Mouse (Mus musculus) hindbrain, embryonic 15.5 days (tissue): ENCODE measurements around the gene Ubash3b. TPM values are rescaled to one million over a fixed set of nuclear protein-coding genes. Genes with fewer than 3 reads are reported as not detected.

Experiments
- ATAC-seq: fragments of 200-750 bp; cut with Nextera tagmentation; 2 replicates; pipeline ENCODE4 v1.8.0; 2017; ENCODE audit warnings: low read depth, moderate number of reproducible peaks, moderate TSS enrichment; ENCODE audit not compliant: low FRiP score
- H3K27ac ChIP-seq: fragments of 300-500 bp; sonication (generic); replicated peaks from 2 replicates; pipeline ENCODE4 v1.5.1; 2015; ENCODE audit warnings: mild to moderate bottlenecking, inconsistent platforms
- H3K27me3 ChIP-seq: fragments of 300-500 bp; sonication (generic); 2 replicates; pipeline ENCODE4 v1.6.1; 2015; ENCODE audit warnings: control low read depth, inconsistent platforms
- H3K36me3 ChIP-seq: fragments of 300-500 bp; sonication (generic); 2 replicates; pipeline ENCODE4 v1.6.1; 2015; ENCODE audit warnings: control low read depth, inconsistent platforms
- H3K4me1 ChIP-seq: fragments of 300-500 bp; sonication (generic); replicated peaks from 2 replicates; pipeline ENCODE4 v1.6.1; 2015; ENCODE audit warnings: control low read depth, inconsistent platforms
- H3K4me2 ChIP-seq: fragments of 300-500 bp; sonication (generic); 2 replicates; pipeline ENCODE4 v1.6.1; 2015; ENCODE audit warnings: moderate library complexity, mild to moderate bottlenecking, inconsistent platforms
- H3K4me3 ChIP-seq: fragments of 300-500 bp; sonication (generic); 2 replicates; pipeline ENCODE4 v1.5.1; 2015; ENCODE audit warnings: mild to moderate bottlenecking, inconsistent platforms
- H3K9ac ChIP-seq: fragments of 300-500 bp; sonication (generic); 2 replicates; pipeline ENCODE4 v1.6.1; 2015; ENCODE audit warnings: inconsistent platforms
- H3K9me3 ChIP-seq: fragments of 300-500 bp; sonication (generic); 2 replicates; pipeline ENCODE4 v1.6.1; 2016; ENCODE audit warnings: control low read depth, inconsistent platforms
- WGBS: fragments of 180-500 bp; shearing (Covaris S2); methylation state at CpG from one replicate; pipeline ENCODE4 v1.1.7; 2015; 5-methylcytosine and 5-hydroxymethylcytosine counted together
- polyA plus RNA-seq: library from polyadenylated mRNA; unstranded; fragments of >200 nt; fragmentation: Nextera tagmentation; extraction: Ambion mirVana; gene quantifications from 2 replicates; pipeline ENCODE4 v1.2.1, GENCODE M21; 2015

Gene Ubash3b
- polyA plus RNA-seq, 1 experiment from 2014 or later = 27.3 TPM

DNA sequence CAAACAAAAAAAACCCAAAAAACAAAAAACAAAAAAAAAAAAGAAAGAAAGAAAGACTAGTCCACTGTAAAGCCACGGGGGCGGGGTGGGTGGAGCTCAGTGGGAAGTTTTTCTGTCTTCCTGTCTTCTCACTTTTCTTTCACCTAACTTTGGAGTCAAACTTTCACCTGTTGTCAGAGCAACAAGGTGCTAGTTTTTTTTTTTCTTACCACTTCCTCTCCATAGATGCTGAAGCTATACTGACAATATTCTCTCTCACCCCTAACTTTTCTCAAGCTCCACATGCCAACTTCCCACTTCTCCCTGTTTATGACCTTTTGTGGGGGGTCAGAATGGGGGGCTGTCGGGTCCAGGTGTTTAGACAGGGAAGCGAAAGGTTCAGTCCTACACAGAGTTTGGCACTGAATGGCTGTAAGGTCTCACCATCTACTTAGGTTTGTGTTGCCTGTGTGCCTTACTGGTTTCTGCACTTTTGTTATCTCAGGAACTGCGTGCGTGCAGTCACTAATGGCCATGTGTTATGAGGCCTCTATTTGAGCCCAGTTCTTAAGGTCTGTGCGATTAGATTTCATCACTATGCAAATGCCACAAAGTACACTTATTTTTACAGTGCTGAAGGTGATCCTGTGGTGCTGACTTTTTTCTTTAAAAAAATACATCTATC lies 164.2 kb downstream of the Ubash3b start:
- WGBS = 92% methylated on average over 7 of the region's 7 CpGs
- Histone ChIP-seq H3K9ac (no peak overlapping the region), H3K4me2 (no peak overlapping the region), H3K27ac (no peak overlapping the region), H3K9me3 (no peaks in the 10 kb centered on the region), H3K27me3 (no peaks in the 10 kb centered on the region), H3K4me3 (no peak overlapping the region), H3K36me3 (no peaks in the 10 kb centered on the region), H3K4me1 (peaks cover 8% of the 10 kb centered on the region; the same call in 1 of the 2 replicates)
- no peak for ATAC-seq

DNA sequence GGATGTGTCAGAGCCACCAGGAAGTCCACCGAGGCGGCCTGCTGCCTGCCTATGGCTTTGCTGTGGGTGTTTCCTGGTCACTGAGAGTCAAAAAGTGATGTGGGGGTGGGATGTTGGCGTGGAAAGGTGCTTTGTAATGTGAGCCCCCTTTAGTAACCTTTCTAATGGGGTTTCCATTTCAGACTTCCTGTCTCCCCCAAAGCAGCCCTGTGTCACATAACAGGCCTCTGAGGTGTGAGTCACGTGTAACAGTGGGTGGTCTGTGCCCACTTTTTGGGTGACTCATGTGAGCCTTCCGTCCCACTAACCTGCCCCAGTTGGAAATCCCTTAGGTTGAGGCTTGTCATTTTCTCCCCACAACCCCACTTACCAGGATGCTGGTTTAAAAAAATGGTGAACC lies 167.4 kb downstream of the Ubash3b start:
- H3K27ac ChIP-seq = no peak overlapping the region
- H3K36me3 ChIP-seq = no peaks in the 10 kb centered on the region
- no peaks in the 10 kb centered on the region for H3K27me3 ChIP-seq
- 89% methylated on average over 5 of the region's 5 CpGs for WGBS
- no peak overlapping the region for H3K9ac ChIP-seq
- no peak overlapping the region for H3K4me3 ChIP-seq
- H3K4me1 ChIP-seq = peaks cover 11% of the 10 kb centered on the region; the same call in 1 of the 2 replicates
- no peak overlapping the region for H3K4me2 ChIP-seq
- no peaks in the 10 kb centered on the region for H3K9me3 ChIP-seq
- no peak for ATAC-seq

DNA sequence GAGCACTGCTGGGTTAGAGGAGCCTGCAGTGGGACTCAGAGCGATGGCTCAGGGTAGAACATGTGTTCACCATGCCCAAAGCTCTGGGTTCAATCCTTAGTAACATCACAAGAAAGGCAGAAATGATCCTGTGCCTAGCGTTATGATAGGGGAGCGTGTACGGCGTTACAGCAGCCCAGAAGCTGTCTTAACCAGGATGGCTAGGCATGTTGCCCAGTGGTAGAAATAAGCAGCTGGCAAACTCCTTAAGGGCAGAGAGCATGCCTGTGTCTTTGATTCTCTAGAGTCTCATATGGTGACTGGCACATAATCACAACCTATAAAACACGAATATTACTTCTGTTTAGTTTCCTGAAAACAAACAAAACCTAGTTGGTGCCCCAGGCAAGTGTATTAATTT lies 170.0 kb downstream of the Ubash3b start:
- H3K4me3 ChIP-seq = no peak overlapping the region
- no peaks in the 10 kb centered on the region for H3K9me3 ChIP-seq
- no peaks in the 10 kb centered on the region for H3K36me3 ChIP-seq
- no peak overlapping the region for H3K4me2 ChIP-seq
- 66% methylated on average over 6 of the region's 6 CpGs for WGBS
- no peak overlapping the region for H3K27ac ChIP-seq
- no peak overlapping the region for H3K9ac ChIP-seq
- H3K27me3 ChIP-seq = no peaks in the 10 kb centered on the region
- peaks cover 11% of the 10 kb centered on the region; the same call in 1 of the 2 replicates for H3K4me1 ChIP-seq
- ATAC-seq = no peak

DNA sequence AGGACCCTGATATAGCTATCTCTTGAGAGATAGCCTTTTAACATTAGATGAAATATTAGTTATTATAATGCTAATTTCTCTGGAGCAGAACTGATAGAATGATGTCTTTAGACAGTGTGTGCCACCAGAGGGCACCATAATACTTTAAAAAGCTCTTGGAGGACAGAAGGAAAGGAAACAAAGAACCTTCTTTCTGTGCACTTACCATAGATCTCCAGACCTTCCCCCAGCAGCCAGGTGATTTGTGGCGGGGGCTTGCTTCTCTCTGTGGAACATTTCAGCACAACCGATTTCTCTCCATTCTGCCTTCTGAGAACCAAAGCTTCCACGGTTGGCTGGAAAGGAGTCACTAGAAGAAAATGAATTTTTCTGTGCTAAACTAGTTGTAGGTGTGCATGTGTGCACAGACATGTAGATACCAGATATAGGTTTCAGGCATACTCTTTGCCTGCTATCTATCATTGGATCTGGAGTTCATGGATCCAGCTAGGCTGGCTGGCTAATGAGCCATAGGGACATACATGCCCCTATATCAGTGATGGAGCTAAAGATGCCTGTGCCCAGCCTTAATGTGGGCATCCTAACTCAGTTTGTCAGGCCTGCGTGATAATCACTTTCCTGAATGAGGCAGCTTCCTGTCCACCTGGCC lies 171.4 kb downstream of the Ubash3b start:
- Histone ChIP-seq H3K4me3 (no peak overlapping the region), H3K4me2 (no peak overlapping the region), H3K27ac (peak overlapping the region; percentile 42; the same call in 1 of the 2 replicates), H3K9ac (no peak overlapping the region), H3K4me1 (peaks cover 11% of the 10 kb centered on the region; the same call in 1 of the 2 replicates), H3K9me3 (no peaks in the 10 kb centered on the region), H3K27me3 (no peaks in the 10 kb centered on the region), H3K36me3 (no peaks in the 10 kb centered on the region)
- ATAC-seq = peak; percentile 74
- 30% methylated on average over 4 of the region's 4 CpGs for WGBS

DNA sequence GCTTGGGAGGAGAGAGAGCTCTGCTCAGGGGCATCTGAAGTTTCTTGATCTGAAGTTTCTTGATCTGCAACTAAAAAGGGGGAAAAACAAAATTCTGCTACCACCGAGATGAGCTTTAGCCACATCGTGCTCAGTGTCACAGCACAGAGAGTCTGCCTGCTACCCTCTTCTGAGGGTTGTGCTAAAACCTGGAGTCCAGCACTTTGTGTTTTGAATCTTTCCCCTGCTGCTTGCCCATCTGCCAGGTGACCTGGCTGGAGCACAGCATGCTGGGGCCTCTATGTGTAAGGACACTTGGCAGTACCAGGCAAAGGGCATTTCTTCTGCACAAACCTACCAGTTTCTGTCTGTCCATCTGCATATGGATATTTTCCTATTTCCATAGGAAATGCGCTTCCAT lies 177.2 kb downstream of the Ubash3b start:
- Histone ChIP-seq H3K9me3 (no peaks in the 10 kb centered on the region), H3K9ac (no peak overlapping the region), H3K27me3 (no peaks in the 10 kb centered on the region), H3K4me2 (no peak overlapping the region), H3K4me1 (no peaks in the 10 kb centered on the region), H3K36me3 (no peaks in the 10 kb centered on the region), H3K4me3 (no peak overlapping the region), H3K27ac (no peak overlapping the region)
- ATAC-seq = no peak
- WGBS = 73% methylated on average over 3 of the region's 3 CpGs

DNA sequence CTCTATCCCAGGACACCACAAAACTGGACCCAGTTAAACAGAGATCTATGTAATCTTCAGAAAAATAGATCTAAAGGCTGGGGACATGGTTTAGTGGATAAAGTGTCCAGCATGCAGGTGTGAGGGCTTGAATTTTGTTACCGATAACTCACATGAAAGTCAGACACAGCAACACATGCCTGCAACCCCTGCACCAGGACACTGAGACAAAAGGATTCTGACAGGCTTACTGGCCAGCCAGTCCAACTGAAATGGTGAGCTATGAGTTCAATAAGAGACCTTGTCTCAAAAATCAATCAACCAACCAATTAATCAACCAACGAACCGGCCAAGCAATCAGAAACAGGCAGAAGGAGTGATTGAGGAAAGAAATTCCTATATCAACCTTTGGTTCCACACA lies 177.7 kb downstream of the Ubash3b start:
- 87% methylated on average over 3 of the region's 3 CpGs for WGBS
- no peaks in the 10 kb centered on the region for H3K36me3 ChIP-seq
- H3K4me3 ChIP-seq = no peak overlapping the region
- H3K4me2 ChIP-seq = no peak overlapping the region
- H3K27ac ChIP-seq = no peak overlapping the region
- no peaks in the 10 kb centered on the region for H3K9me3 ChIP-seq
- no peaks in the 10 kb centered on the region for H3K27me3 ChIP-seq
- no peaks in the 10 kb centered on the region for H3K4me1 ChIP-seq
- no peak overlapping the region for H3K9ac ChIP-seq
- ATAC-seq = no peak

DNA sequence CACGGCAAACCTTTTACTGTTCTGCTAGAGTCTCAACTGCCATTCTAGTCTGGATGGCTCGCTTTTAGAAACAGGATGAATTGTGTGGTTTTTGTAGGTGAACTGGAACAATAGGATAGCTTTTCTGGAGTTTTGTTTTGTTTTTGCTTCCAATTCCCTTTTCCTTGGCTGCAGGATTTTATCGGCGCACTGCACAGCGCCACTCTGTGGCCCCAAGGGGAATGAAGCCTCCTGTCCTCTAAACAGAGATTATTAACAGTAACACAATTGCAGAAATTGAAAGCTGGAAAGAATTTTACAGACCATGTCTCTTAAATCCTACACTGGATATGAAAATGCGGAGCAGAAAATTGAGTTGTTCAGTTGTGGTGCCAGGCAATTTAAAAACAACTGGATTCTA lies 179.0 kb downstream of the Ubash3b start:
- 35% methylated on average over 6 of the region's 6 CpGs for WGBS
- Histone ChIP-seq H3K4me3 (no peak overlapping the region), H3K9me3 (no peaks in the 10 kb centered on the region), H3K4me1 (no peaks in the 10 kb centered on the region), H3K36me3 (no peaks in the 10 kb centered on the region), H3K27ac (no peak overlapping the region), H3K4me2 (no peak overlapping the region), H3K27me3 (no peaks in the 10 kb centered on the region), H3K9ac (no peak overlapping the region)
- no peak for ATAC-seq

DNA sequence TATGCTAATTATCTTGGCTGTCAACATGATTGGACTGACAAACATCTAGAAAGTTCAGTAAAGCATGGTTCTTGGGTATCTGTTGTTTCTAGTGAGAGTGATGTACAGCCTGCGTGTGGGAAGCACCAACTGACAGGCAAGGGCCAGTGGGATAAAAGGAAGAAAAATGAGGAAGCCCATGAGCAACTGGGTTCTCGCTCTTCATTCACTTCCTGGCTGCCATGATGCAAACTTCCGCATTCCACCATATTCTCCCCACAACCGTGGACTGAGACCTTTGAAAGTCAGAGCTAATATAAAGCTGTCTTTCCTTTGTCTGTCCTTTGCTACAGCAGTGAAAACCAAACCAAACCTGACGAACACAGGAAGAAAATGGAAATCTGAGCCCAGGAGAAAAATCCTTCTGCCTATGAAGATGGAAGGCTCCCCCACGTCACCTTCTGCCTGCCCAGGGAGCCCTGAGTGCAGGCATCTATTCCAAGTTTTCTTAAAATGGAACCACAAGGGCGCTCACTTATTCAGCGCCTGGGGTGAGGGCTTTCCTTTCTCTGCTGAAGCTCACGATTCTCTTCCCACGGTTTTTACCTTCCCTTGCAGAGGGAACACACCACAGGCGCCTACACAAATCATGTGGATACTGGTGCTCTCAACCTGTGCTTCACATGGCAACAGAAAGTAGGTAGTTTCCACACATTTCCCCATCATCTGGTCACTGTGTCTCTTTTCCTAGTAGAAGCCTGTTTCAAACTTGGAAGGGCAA lies 187.3 kb downstream of the Ubash3b start:
- H3K27me3 ChIP-seq = no peaks in the 10 kb centered on the region
- H3K9me3 ChIP-seq = no peaks in the 10 kb centered on the region
- no peak for ATAC-seq
- WGBS = 80% methylated on average over 11 of the region's 11 CpGs
- H3K4me2 ChIP-seq = no peak overlapping the region
- H3K36me3 ChIP-seq = no peaks in the 10 kb centered on the region
- no peaks in the 10 kb centered on the region for H3K4me1 ChIP-seq
- H3K4me3 ChIP-seq = no peak overlapping the region
- no peak overlapping the region for H3K9ac ChIP-seq
- no peak overlapping the region for H3K27ac ChIP-seq

DNA sequence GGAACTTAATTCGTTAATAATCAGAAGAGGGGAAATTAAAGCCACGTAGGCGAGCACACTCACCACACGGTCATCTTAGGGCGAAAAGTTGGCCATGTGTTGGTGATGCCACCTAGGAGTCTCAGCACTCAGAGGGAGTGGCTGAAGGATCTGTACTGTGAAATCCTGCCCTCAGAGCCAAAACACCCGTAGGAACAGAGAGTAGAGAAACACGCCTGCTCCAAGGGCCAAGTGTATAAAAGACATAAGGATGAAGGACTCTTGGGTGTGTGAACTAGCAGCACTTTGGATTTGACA lies 197.1 kb downstream of the Ubash3b start:
- 15% methylated on average over 7 of the region's 7 CpGs for WGBS
- Histone ChIP-seq H3K4me3 (peak overlapping the region; percentile 57), H3K36me3 (no peaks in the 10 kb centered on the region), H3K9ac (peak overlapping the region; percentile 64; the same call in 1 of the 2 replicates), H3K27me3 (peaks cover 19% of the 10 kb centered on the region), H3K4me2 (peak overlapping the region; percentile 97), H3K27ac (no peak overlapping the region), H3K9me3 (no peaks in the 10 kb centered on the region), H3K4me1 (peaks cover 10% of the 10 kb centered on the region)
- ATAC-seq = no peak

DNA sequence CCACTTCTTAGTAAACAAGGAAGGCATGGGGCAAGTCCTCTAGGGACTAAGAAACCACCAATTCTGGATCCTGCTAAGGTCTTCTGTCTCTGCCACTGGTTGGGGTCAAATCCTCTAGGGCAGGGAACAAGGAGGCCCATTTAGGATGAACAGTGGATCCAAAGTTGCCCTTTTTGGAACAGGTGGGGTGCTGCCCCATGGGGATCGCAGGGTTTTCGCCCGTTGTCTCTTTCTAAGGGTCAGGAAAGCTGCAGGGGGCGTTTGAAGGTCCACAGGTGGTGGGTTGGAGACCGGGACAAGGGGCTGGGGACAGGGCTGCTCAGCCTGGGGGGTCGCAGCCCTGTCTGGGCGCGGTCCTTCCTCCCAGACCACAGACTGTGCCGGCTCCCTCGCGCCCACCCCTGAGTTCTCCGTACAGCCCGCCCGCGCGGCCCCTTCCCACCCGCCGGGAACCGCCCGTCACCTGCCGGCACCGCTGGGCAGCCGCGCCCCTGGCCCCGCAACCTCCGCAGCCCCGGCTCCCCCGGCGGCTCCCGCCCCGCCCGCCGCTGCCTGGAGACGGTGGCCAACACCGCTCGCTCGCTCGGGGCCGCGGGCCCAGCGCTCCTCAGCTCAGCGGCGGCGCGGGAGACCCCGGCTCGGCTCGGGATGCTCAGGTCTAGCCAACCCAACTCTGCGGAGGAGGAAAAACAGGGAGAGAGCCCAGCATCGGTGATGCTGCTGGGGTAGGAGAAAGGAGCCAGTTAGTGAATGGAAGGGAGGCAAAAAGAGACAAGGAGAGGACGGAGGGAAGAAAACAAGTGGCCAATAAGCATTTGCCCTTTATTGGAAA lies 197.7 kb downstream of the Ubash3b start, which contains the start of gene Jhy:
Gene Jhy (minus strand): TSS at position 533 of the 832 bp plus-strand sequence.
- Histone ChIP-seq H3K9me3 (no peaks in the 10 kb centered on the region), H3K27me3 (peaks cover 19% of the 10 kb centered on the region), H3K4me1 (peaks cover 10% of the 10 kb centered on the region), H3K4me2 (peak within 1 kb of the TSS; percentile 97), H3K27ac (no peak within 1 kb of the TSS; the same call in 1 of the 2 replicates), H3K4me3 (peak within 1 kb of the TSS; percentile 57), H3K9ac (peak within 1 kb of the TSS; percentile 64), H3K36me3 (no peaks in the 10 kb centered on the region)
- WGBS = 2% methylated on average over 34 of the region's 51 CpGs
- peak; percentile 80 for ATAC-seq

DNA sequence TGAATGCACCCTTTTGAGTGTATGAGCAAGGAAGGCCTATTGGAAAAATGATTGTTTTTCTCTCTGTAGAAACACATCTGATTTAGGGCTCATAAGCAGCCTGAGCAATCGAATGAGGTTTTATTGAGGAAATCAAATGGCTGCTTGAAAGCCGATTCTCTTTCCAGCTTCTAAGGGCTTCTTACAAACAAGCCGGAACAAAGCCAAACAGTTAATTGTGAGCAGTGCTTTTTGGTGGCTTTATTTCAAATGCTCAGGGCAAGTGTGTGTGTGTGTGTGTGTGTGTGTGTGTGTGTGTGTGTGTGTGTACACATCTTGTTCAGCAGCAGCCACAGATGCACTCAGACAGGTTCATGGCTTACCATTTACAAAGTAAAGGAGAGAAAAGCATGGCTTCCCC lies 200.1 kb downstream of the Ubash3b start:
- 54% methylated on average over 3 of the region's 3 CpGs for WGBS
- H3K27me3 ChIP-seq = peaks cover 15% of the 10 kb centered on the region
- H3K4me1 ChIP-seq = peaks cover 10% of the 10 kb centered on the region

More for the DNA sequence above, 200.1 kb downstream of the Ubash3b start:
- no peak for ATAC-seq
- Histone ChIP-seq H3K36me3 (no peaks in the 10 kb centered on the region), H3K4me3 (no peak overlapping the region), H3K4me2 (no peak overlapping the region), H3K9ac (no peak overlapping the region), H3K9me3 (no peaks in the 10 kb centered on the region), H3K27ac (no peak overlapping the region)
